Mouse (Mus musculus): ENCODE results near the gene Arhgap10.

DNA sequence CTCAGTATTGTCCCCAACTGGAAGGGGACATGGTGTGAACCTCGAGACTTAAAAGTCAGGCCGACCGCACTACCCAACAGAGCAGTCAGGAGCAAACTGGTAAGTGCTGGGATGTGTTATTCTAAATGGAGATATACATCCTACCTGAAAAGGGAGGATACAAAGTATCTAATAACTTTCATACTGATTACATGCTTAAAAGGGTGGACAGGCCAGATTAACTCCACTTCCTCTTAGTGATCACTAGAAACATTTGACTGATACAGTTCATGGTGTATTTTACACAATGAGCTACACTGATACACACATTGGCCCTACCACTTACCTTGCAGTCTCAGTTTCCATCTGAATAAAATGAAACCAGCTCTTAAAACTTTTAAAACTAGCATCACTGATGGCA is 17.5 kb downstream of the Arhgap10 start:
- peak; percentile 68 for TF ChIP-seq GATA1 (IDR thresholded peaks at IDR 0.05; ENCODE audit: low read depth, low read length)
- TF ChIP-seq CTCF (IDR thresholded peaks at IDR 0.05 in 2 of 3, conservative IDR thresholded peaks at IDR 0.05 in 1 of 3; ENCODE audit: control insufficient read depth in 1 of 3, insufficient read depth in 1 of 3, low read depth in 2 of 3, low read length in 3 of 3, poor library complexity in 1 of 3, severe bottlenecking in 1 of 3) = no peak
- TF ChIP-seq MAZ (IDR thresholded peaks at IDR 0.05; ENCODE audit: low read depth, low read length) = no peak
- no peak for TF ChIP-seq CHD1 (IDR thresholded peaks at IDR 0.05; ENCODE audit: low read depth, low read length)
- TF ChIP-seq NELFE (IDR thresholded peaks at IDR 0.05; ENCODE audit: low read depth, low read length) = no peak
- TF ChIP-seq POLR2A (IDR thresholded peaks at IDR 0.05; ENCODE audit: control insufficient read depth in 1 of 2, insufficient read depth in 1 of 2, low read depth in 1 of 2, low read length in 2 of 2, poor library complexity in 1 of 2) = no peak
- no peak for TF ChIP-seq HCFC1 (IDR thresholded peaks at IDR 0.05; ENCODE audit: low read depth, low read length)
- TF ChIP-seq MAX (IDR thresholded peaks at IDR 0.05; ENCODE audit: low read length) = no peak
- no peak for TF ChIP-seq SMC3 (IDR thresholded peaks at IDR 0.05; ENCODE audit: low read depth, low read length)
- peak; percentile 31; the same call in 1 of the 2 replicates for TF ChIP-seq TAL1 (IDR thresholded peaks at IDR 0.05; ENCODE audit: low read length)
- TF ChIP-seq RAD21 (IDR thresholded peaks at IDR 0.05; ENCODE audit: low read depth, low read length) = no peak
- TF ChIP-seq USF2 (IDR thresholded peaks at IDR 0.05; ENCODE audit: borderline replicate concordance in 1 of 2, insufficient read depth in 1 of 2, low read depth in 1 of 2, low read length in 2 of 2) = no peak
- TF ChIP-seq MEF2A (IDR thresholded peaks at IDR 0.05; ENCODE audit: extremely low read depth, insufficient replicate concordance, low read depth, low read length, poor library complexity, severe bottlenecking) = no peak
- TF ChIP-seq EP300 (IDR thresholded peaks at IDR 0.05; ENCODE audit: low read depth in 1 of 2, low read length in 2 of 2) = peak; percentile 68 to 73
